Mouse (Mus musculus) midbrain, embryonic 16.5 days (tissue): ENCODE measurements around the gene Hoxa5. TPM values are rescaled to one million over a fixed set of nuclear protein-coding genes. Genes with fewer than 3 reads are reported as not detected.

Experiments used
- ATAC-seq: fragments of 200-750 bp; cut with Nextera tagmentation; 2 replicates; pipeline ENCODE4 v1.8.0; 2017; ENCODE audit warnings: moderate TSS enrichment
- H3K27ac ChIP-seq: fragments of 300-500 bp; sonication (generic); 2 replicates; pipeline ENCODE4 v1.5.1; 2014; ENCODE audit warnings: mild to moderate bottlenecking, low read length, mixed read lengths
- H3K27me3 ChIP-seq: fragments of 300-500 bp; sonication (generic); 2 replicates; pipeline ENCODE4 v1.6.1; 2014; ENCODE audit warnings: low read depth, low read length, mixed read lengths; ENCODE audit not compliant: control insufficient read depth, insufficient read depth
- H3K36me3 ChIP-seq: fragments of 300-500 bp; sonication (generic); 2 replicates; pipeline ENCODE4 v1.6.1; 2014; ENCODE audit warnings: mild to moderate bottlenecking, low read length, moderate library complexity, mixed read lengths; ENCODE audit not compliant: control insufficient read depth, insufficient read depth
- H3K4me1 ChIP-seq: fragments of 300-500 bp; sonication (generic); 2 replicates; pipeline ENCODE4 v1.6.1; 2014; ENCODE audit warnings: mild to moderate bottlenecking, low read length, mixed read lengths; ENCODE audit not compliant: control insufficient read depth, insufficient read depth
- H3K4me2 ChIP-seq: fragments of 300-500 bp; sonication (generic); 2 replicates; pipeline ENCODE4 v1.6.1; 2014; ENCODE audit warnings: mild to moderate bottlenecking, low read length, mixed read lengths
- H3K4me3 ChIP-seq: fragments of 300-500 bp; sonication (generic); 2 replicates; pipeline ENCODE4 v1.5.1; 2014; ENCODE audit warnings: low read depth, mild to moderate bottlenecking, low read length, moderate library complexity, mixed read lengths
- H3K9ac ChIP-seq: fragments of 300-500 bp; sonication (generic); 2 replicates; pipeline ENCODE4 v1.6.1; 2014; ENCODE audit warnings: low read depth, low read length, mixed read lengths
- H3K9me3 ChIP-seq: fragments of 300-500 bp; sonication (generic); replicated peaks from 2 replicates; pipeline ENCODE4 v1.6.1; 2014; ENCODE audit warnings: mild to moderate bottlenecking, low read length, mixed read lengths; ENCODE audit not compliant: control insufficient read depth, poor library complexity, severe bottlenecking
- WGBS: fragments of 180-500 bp; shearing (Covaris S2); extraction: QIAGEN DNeasy Blood & Tissue Kit; methylation state at CpG from one replicate; pipeline ENCODE4 v1.1.7; 2014; 5-methylcytosine and 5-hydroxymethylcytosine counted together
- polyA plus RNA-seq: library from polyadenylated mRNA; unstranded; fragments of >200 nt; fragmentation: Nextera tagmentation; extraction: Ambion mirVana; gene quantifications from 2 replicates; pipeline ENCODE4 v1.2.1, GENCODE M21; 2015

Gene Hoxa5
- polyA plus RNA-seq, 1 experiment from 2014 or later = not detected

- Histone ChIP-seq H3K4me2 (no peak overlapping the region), H3K27ac (no peak overlapping the region), H3K36me3 (no peaks in the 10 kb centered on the region), H3K4me1 (peaks cover 2% of the 10 kb centered on the region; the same call in 1 of the 2 replicates), H3K27me3 (peaks cover 83% of the 10 kb centered on the region), H3K9me3 (no peaks in the 10 kb centered on the region), H3K9ac (no peak overlapping the region), H3K4me3 (no peak overlapping the region)
- 6% methylated on average over 4 of the region's 4 CpGs for WGBS
- no peak for ATAC-seq
Measured at GRCm38 (mm10) chr6:52178918-52179665, 25.3 kb downstream of the Hoxa5 start.

GRCm38 (mm10) chr6:52177806-52178205 lies 26.6 kb downstream of the Hoxa5 start:
- under 1% methylated on average over 9 of the region's 9 CpGs for WGBS
- ATAC-seq = no peak
- Histone ChIP-seq H3K9me3 (no peaks in the 10 kb centered on the region), H3K27ac (no peak overlapping the region), H3K4me2 (no peak overlapping the region), H3K9ac (no peak overlapping the region), H3K36me3 (no peaks in the 10 kb centered on the region), H3K4me1 (peaks cover 2% of the 10 kb centered on the region; the same call in 1 of the 2 replicates), H3K4me3 (no peak overlapping the region), H3K27me3 (peaks cover 82% of the 10 kb centered on the region)

- Histone ChIP-seq H3K27me3 (peaks cover 82% of the 10 kb centered on the region), H3K4me2 (no peak within 1 kb of the TSS), H3K9me3 (no peaks in the 10 kb centered on the region), H3K4me3 (no peak within 1 kb of the TSS), H3K36me3 (no peaks in the 10 kb centered on the region), H3K4me1 (peaks cover 5% of the 10 kb centered on the region), H3K9ac (no peak within 1 kb of the TSS), H3K27ac (no peak within 1 kb of the TSS)
- under 1% methylated on average over 36 of the region's 36 CpGs for WGBS
- no peak for ATAC-seq
Measured at GRCm38 (mm10) chr6:52177061-52177735, 27.2 kb downstream of the Hoxa5 start, which contains the start of gene 5730596B20Rik. Gene 5730596B20Rik, plus strand, starts transcription at chr6:52177498.

- Histone ChIP-seq H3K9me3 (no peaks in the 10 kb centered on the region), H3K4me3 (no peak overlapping the region), H3K4me2 (no peak overlapping the region), H3K4me1 (peaks cover 5% of the 10 kb centered on the region), H3K9ac (no peak overlapping the region), H3K36me3 (no peaks in the 10 kb centered on the region), H3K27ac (no peak overlapping the region), H3K27me3 (peaks cover 82% of the 10 kb centered on the region)
- under 1% methylated on average over 6 of the region's 6 CpGs for WGBS
- no peak for ATAC-seq
Measured at GRCm38 (mm10) chr6:52176391-52176790, 28.0 kb downstream of the Hoxa5 start.

- H3K9me3 ChIP-seq = no peaks in the 10 kb centered on the region
- 3% methylated on average over 19 of the region's 35 CpGs for WGBS
- H3K4me1 ChIP-seq = peaks cover 5% of the 10 kb centered on the region
- H3K4me3 ChIP-seq = no peak overlapping the region
- ATAC-seq = no peak
- no peak overlapping the region for H3K9ac ChIP-seq
- no peak overlapping the region for H3K4me2 ChIP-seq
- H3K27ac ChIP-seq = no peak overlapping the region
- H3K36me3 ChIP-seq = no peaks in the 10 kb centered on the region
- peaks cover 82% of the 10 kb centered on the region for H3K27me3 ChIP-seq
Measured at GRCm38 (mm10) chr6:52175864-52176263, 28.5 kb downstream of the Hoxa5 start.

GRCm38 (mm10) chr6:52174968-52175751 lies 29.2 kb downstream of the Hoxa5 start:
- peaks cover 82% of the 10 kb centered on the region for H3K27me3 ChIP-seq

GRCm38 (mm10) chr6:52173648-52174047 lies 30.7 kb downstream of the Hoxa5 start:
- Histone ChIP-seq H3K36me3 (no peaks in the 10 kb centered on the region), H3K4me2 (no peak overlapping the region), H3K4me1 (peaks cover 5% of the 10 kb centered on the region), H3K9me3 (no peaks in the 10 kb centered on the region), H3K9ac (no peak overlapping the region), H3K27ac (no peak overlapping the region), H3K27me3 (peaks cover 74% of the 10 kb centered on the region), H3K4me3 (no peak overlapping the region)
- no peak for ATAC-seq
- WGBS = 5% methylated on average over 4 of the region's 4 CpGs

More at GRCm38 (mm10) chr6:52174968-52175751, 29.2 kb downstream of the Hoxa5 start:
- Histone ChIP-seq H3K36me3 (no peaks in the 10 kb centered on the region), H3K4me2 (no peak overlapping the region), H3K9ac (no peak overlapping the region), H3K4me3 (no peak overlapping the region), H3K4me1 (peaks cover 5% of the 10 kb centered on the region), H3K9me3 (no peaks in the 10 kb centered on the region), H3K27ac (no peak overlapping the region)
- WGBS = under 1% methylated on average over 41 of the region's 41 CpGs
- no peak for ATAC-seq

GRCm38 (mm10) chr6:52172501-52172900 lies 31.9 kb downstream of the Hoxa5 start:
- Histone ChIP-seq H3K4me3 (no peak overlapping the region), H3K9ac (no peak overlapping the region), H3K27me3 (peaks cover 72% of the 10 kb centered on the region), H3K27ac (no peak overlapping the region), H3K4me2 (0 out of 2 replicates have a peak overlapping the region, but pooled peaks have one; percentile 5), H3K36me3 (no peaks in the 10 kb centered on the region), H3K4me1 (peaks cover 5% of the 10 kb centered on the region), H3K9me3 (no peaks in the 10 kb centered on the region)
- WGBS = under 1% methylated on average over 35 of the region's 35 CpGs
- no peak for ATAC-seq
